Mouse (Mus musculus) lung, adult 2 months (tissue): ENCODE measurements around the gene Bcl2.

Source experiments
- CTCF ChIP-seq: fragments of 200-500 bp; IDR thresholded peaks from 2 replicates; pipeline ENCODE4 v1.5.1; 2011; ENCODE audit warnings: mild to moderate bottlenecking, low read length, control low read depth; ENCODE audit not compliant: insufficient read depth
- POLR2A ChIP-seq: fragments of 200-500 bp; IDR thresholded peaks from 2 replicates; pipeline ENCODE4 v1.6.1; 2011; ENCODE audit warnings: low read depth, mild to moderate bottlenecking, control low read depth, low read length, borderline replicate concordance; ENCODE audit errors: extremely low read depth

GRCm38 (mm10) chr1:106688161-106688516 is 25.9 kb downstream of the Bcl2 start:
- TF ChIP-seq CTCF (no peak), POLR2A (no peak)
